Mouse (Mus musculus) neural tube, embryonic 11.5 days (tissue): ENCODE results near the gene Ino80b. TPM values are rescaled to one million over a fixed set of nuclear protein-coding genes. Genes with fewer than 3 reads are reported as not detected.

Experiments
- ATAC-seq: fragments of 200-750 bp; cut with Nextera tagmentation; 2 replicates; pipeline ENCODE4 v1.8.0; 2017; ENCODE audit warnings: moderate number of reproducible peaks, mild to moderate bottlenecking, moderate TSS enrichment, moderate library complexity; ENCODE audit not compliant: insufficient read depth, low FRiP score, low TSS enrichment
- DNase-seq: peaks from one replicate; pipeline ENCODE4 v3.0.0-alpha.2; 2015; ENCODE audit warnings: low spot score
- H3K27ac ChIP-seq: fragments of 300-500 bp; sonication (generic); 2 replicates; pipeline ENCODE4 v1.5.1; 2014; ENCODE audit warnings: low read depth, mild to moderate bottlenecking, low read length
- H3K27me3 ChIP-seq: fragments of 300-500 bp; sonication (generic); 2 replicates; pipeline ENCODE4 v1.6.1; 2014; ENCODE audit warnings: mild to moderate bottlenecking, low read length, mixed read lengths; ENCODE audit not compliant: control insufficient read depth, insufficient read depth
- H3K36me3 ChIP-seq: fragments of 300-500 bp; sonication (generic); 2 replicates; pipeline ENCODE4 v1.6.1; 2014; ENCODE audit warnings: mild to moderate bottlenecking, low read length, moderate library complexity, mixed read lengths; ENCODE audit not compliant: control insufficient read depth, insufficient read depth
- H3K4me1 ChIP-seq: fragments of 300-500 bp; sonication (generic); 2 replicates; pipeline ENCODE4 v1.6.1; 2014; ENCODE audit warnings: low read length, mixed read lengths; ENCODE audit not compliant: control insufficient read depth, insufficient read depth
- H3K4me2 ChIP-seq: fragments of 300-500 bp; sonication (generic); 2 replicates; pipeline ENCODE4 v1.6.1; 2014; ENCODE audit warnings: low read depth, mild to moderate bottlenecking, moderate library complexity
- H3K4me3 ChIP-seq: fragments of 300-500 bp; sonication (generic); 2 replicates; pipeline ENCODE4 v1.5.1; 2014; ENCODE audit warnings: low read depth, low read length
- H3K9ac ChIP-seq: fragments of 300-500 bp; sonication (generic); 2 replicates; pipeline ENCODE4 v1.6.1; 2014; ENCODE audit warnings: mild to moderate bottlenecking, low read length
- H3K9me3 ChIP-seq: fragments of 300-500 bp; sonication (generic); 2 replicates; pipeline ENCODE4 v1.6.1; 2016; ENCODE audit warnings: low read length; ENCODE audit not compliant: control insufficient read depth
- WGBS: fragments of 180-500 bp; shearing (Covaris S2); extraction: QIAGEN DNeasy Blood & Tissue Kit; methylation state at CpG from one replicate; pipeline ENCODE4 v1.1.7; 2014; 5-methylcytosine and 5-hydroxymethylcytosine counted together
- polyA plus RNA-seq: library from polyadenylated mRNA; unstranded; fragments of >200 nt; fragmentation: Nextera tagmentation; extraction: Ambion mirVana; gene quantifications from 2 replicates; pipeline ENCODE4 v1.2.1, GENCODE M21; 2014

Gene Ino80b
- polyA plus RNA-seq, 1 experiment from 2014 or later, result 23.4 TPM

GRCm38 (mm10) chr6:83136881-83137575 lies 11.8 kb upstream of the Ino80b start:
- H3K4me1 ChIP-seq, result peaks cover 27% of the 10 kb centered on the region
- H3K4me3 ChIP-seq, result peak overlapping the region; percentile 58
- no peaks in the 10 kb centered on the region for H3K27me3 ChIP-seq
- H3K9me3 ChIP-seq, result no peaks in the 10 kb centered on the region
- ATAC-seq (peak; percentile 79), DNase-seq (peak; percentile 87)
- no peaks in the 10 kb centered on the region for H3K36me3 ChIP-seq
- peak overlapping the region; percentile 98 for H3K9ac ChIP-seq
- H3K4me2 ChIP-seq, result peak overlapping the region; percentile 91
- peak overlapping the region; percentile 99 for H3K27ac ChIP-seq
- 1% methylated on average over 23 of the region's 26 CpGs for WGBS

GRCm38 (mm10) chr6:83136291-83136880 lies 11.2 kb upstream of the Ino80b start:
- peak overlapping the region; percentile 91 for H3K4me2 ChIP-seq
- no peak for DNase-seq
- peak overlapping the region; percentile 99 for H3K27ac ChIP-seq
- H3K27me3 ChIP-seq, result no peaks in the 10 kb centered on the region
- WGBS, result 13% methylated on average over 5 of the region's 5 CpGs
- H3K9ac ChIP-seq, result peak overlapping the region; percentile 98
- H3K4me1 ChIP-seq, result peaks cover 22% of the 10 kb centered on the region
- peak overlapping the region; percentile 58 for H3K4me3 ChIP-seq
- H3K9me3 ChIP-seq, result no peaks in the 10 kb centered on the region
- no peak for ATAC-seq
- H3K36me3 ChIP-seq, result no peaks in the 10 kb centered on the region

- peaks cover 21% of the 10 kb centered on the region for H3K4me1 ChIP-seq
- no peak for ATAC-seq
- H3K36me3 ChIP-seq, result no peaks in the 10 kb centered on the region
- H3K9me3 ChIP-seq, result no peaks in the 10 kb centered on the region
- peak overlapping the region; percentile 58 for H3K4me3 ChIP-seq
- peak; percentile 19 for DNase-seq
- 5% methylated on average over 37 of the region's 37 CpGs for WGBS
- H3K9ac ChIP-seq, result peak overlapping the region; percentile 98
- H3K4me2 ChIP-seq, result peak overlapping the region; percentile 91
- H3K27ac ChIP-seq, result no peak overlapping the region
- no peaks in the 10 kb centered on the region for H3K27me3 ChIP-seq
These were observed 10.4 kb upstream of the Ino80b start for GRCm38 (mm10) chr6:83135571-83136161.

- Histone ChIP-seq H3K27me3 (no peaks in the 10 kb centered on the region), H3K4me3 (peak within 1 kb of the TSS; percentile 58), H3K36me3 (no peaks in the 10 kb centered on the region), H3K9ac (peak within 1 kb of the TSS; percentile 98), H3K9me3 (no peaks in the 10 kb centered on the region), H3K4me1 (peaks cover 21% of the 10 kb centered on the region), H3K4me2 (peak within 1 kb of the TSS; percentile 91), H3K27ac (no peak within 1 kb of the TSS)
- DNase-seq, result no peak
- ATAC-seq, result no peak
- WGBS, result 57% methylated on average over 7 of the region's 7 CpGs
These were observed 9.8 kb upstream of the Ino80b start, which contains the start of gene Rtkn for GRCm38 (mm10) chr6:83134951-83135513. Gene Rtkn (plus strand): TSS chr6:83135463.

GRCm38 (mm10) chr6:83134226-83134625 lies 9.0 kb upstream of the Ino80b start:
- no peak for DNase-seq
- WGBS, result 87% methylated on average over 3 of the region's 3 CpGs
- no peak overlapping the region for H3K4me3 ChIP-seq
- H3K9me3 ChIP-seq, result no peaks in the 10 kb centered on the region
- H3K9ac ChIP-seq, result no peak overlapping the region
- H3K27ac ChIP-seq, result no peak overlapping the region
- H3K4me1 ChIP-seq, result peaks cover 19% of the 10 kb centered on the region
- H3K4me2 ChIP-seq, result no peak overlapping the region
- ATAC-seq, result no peak
- no peaks in the 10 kb centered on the region for H3K36me3 ChIP-seq
- no peaks in the 10 kb centered on the region for H3K27me3 ChIP-seq

- H3K4me3 ChIP-seq, result no peak overlapping the region
- WGBS, result 84% methylated on average over 9 of the region's 9 CpGs
- no peaks in the 10 kb centered on the region for H3K36me3 ChIP-seq
- no peak overlapping the region for H3K27ac ChIP-seq
- DNase-seq (no peak), ATAC-seq (no peak)
- no peaks in the 10 kb centered on the region for H3K27me3 ChIP-seq
- no peaks in the 10 kb centered on the region for H3K9me3 ChIP-seq
- no peak overlapping the region for H3K9ac ChIP-seq
- peaks cover 5% of the 10 kb centered on the region for H3K4me1 ChIP-seq
- no peak overlapping the region for H3K4me2 ChIP-seq
These were observed 7.1 kb upstream of the Ino80b start for GRCm38 (mm10) chr6:83132176-83132919.

GRCm38 (mm10) chr6:83131469-83132034 lies 6.3 kb upstream of the Ino80b start:
- WGBS, result 83% methylated on average over 6 of the region's 6 CpGs

GRCm38 (mm10) chr6:83127419-83127818 lies 2.2 kb upstream of the Ino80b start:
- H3K4me2 ChIP-seq, result no peak overlapping the region
- no peaks in the 10 kb centered on the region for H3K27me3 ChIP-seq
- H3K9ac ChIP-seq, result no peak overlapping the region
- no peak for DNase-seq
- peaks cover 15% of the 10 kb centered on the region for H3K4me1 ChIP-seq
- H3K27ac ChIP-seq, result no peak overlapping the region
- no peak for ATAC-seq
- no peaks in the 10 kb centered on the region for H3K36me3 ChIP-seq
- no peak overlapping the region for H3K4me3 ChIP-seq
- H3K9me3 ChIP-seq, result no peaks in the 10 kb centered on the region
- WGBS, result 92% methylated on average over 5 of the region's 5 CpGs

More at GRCm38 (mm10) chr6:83131469-83132034, 6.3 kb upstream of the Ino80b start:
- Histone ChIP-seq H3K4me3 (no peak overlapping the region), H3K4me1 (peaks cover 5% of the 10 kb centered on the region), H3K27me3 (no peaks in the 10 kb centered on the region), H3K27ac (no peak overlapping the region), H3K9me3 (no peaks in the 10 kb centered on the region), H3K36me3 (no peaks in the 10 kb centered on the region), H3K4me2 (no peak overlapping the region), H3K9ac (no peak overlapping the region)
- ATAC-seq (no peak), DNase-seq (no peak)
